Mouse (Mus musculus): Measurements from ENCODE around the gene Bst1. TPM values are rescaled to one million over a fixed set of nuclear protein-coding genes. Genes with fewer than 3 reads are reported as not detected.
A peak's percentile ranks its signal among the peaks of the same experiment; 100 is the strongest.

The Bst1 gene
- total and polyA plus RNA-seq, 2 experiments from 2014 or later = 0.15 TPM; not detected in 1

DNA sequence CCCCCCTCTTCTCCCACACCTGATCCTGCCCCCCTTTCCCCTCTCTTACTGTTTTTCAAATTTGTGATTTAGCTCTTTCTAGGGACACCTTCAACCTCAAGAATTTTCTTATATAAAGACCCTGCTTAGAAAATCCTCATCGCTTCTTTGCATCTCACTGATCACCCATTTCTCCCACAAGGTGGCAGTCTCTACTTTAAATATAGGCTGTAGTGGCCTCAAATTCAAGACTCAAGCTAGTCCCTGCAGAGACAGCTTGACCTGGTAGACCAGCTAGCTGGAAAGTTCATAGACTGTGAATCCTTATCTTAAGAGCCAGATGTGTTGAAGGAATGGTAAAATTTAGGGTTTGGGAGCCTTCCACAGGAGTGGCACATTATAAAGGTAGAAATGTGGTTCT is 73.7 kb downstream of the Bst1 start:
- no peaks in the 10 kb centered on the region for H3K27me3 ChIP-seq (ENCODE audit: insufficient read depth, low read length)
- DNase-seq (ENCODE audit: low spot score) = peak; percentile 65
- no peak overlapping the region for H3K4me3 ChIP-seq (ENCODE audit: low read length)
- no peak overlapping the region for H3K4me2 ChIP-seq (ENCODE audit: low read depth, low read length)
- no peaks in the 10 kb centered on the region for H3K4me1 ChIP-seq (ENCODE audit: insufficient read depth, low read length)
- WGBS = 22% methylated on average over 1 of the region's 1 CpGs
- ATAC-seq = no peak
- no peaks in the 10 kb centered on the region for H3K36me3 ChIP-seq (ENCODE audit: insufficient read depth, low read length)
- no peak overlapping the region for H3K9ac ChIP-seq (replicated peaks; ENCODE audit: low read length)
- peak; percentile 66 for TF ChIP-seq CTCF (IDR thresholded peaks at IDR 0.05; ENCODE audit: low read depth)
- H3K27ac ChIP-seq = no peak overlapping the region
- no peaks in the 10 kb centered on the region for H3K9me3 ChIP-seq (ENCODE audit: low read length)

Other genes with a start within 250 kb of the Bst1 start
- 5.6 and 6.6 TPM in 2 replicates for gene Cc2d2a, start 156.5 kb upstream of the Bst1 start, total RNA-seq (2014; rRNA removed)
- gene Cc2d2a, start 156.5 kb upstream of the Bst1 start, polyA plus RNA-seq (2015; fragmentation: Nextera tagmentation; extraction: Ambion mirVana) = 5.1 and 7.6 TPM in 2 replicates
- gene Fbxl5, start 2.8 kb downstream of the Bst1 start, total RNA-seq (2014; rRNA removed) = 79.3 and 88.1 TPM in 2 replicates
- gene Fbxl5, start 2.8 kb downstream of the Bst1 start, polyA plus RNA-seq (2015; fragmentation: Nextera tagmentation; extraction: Ambion mirVana) = 74.2 and 74.7 TPM in 2 replicates
- gene Cd38, start 49.7 kb downstream of the Bst1 start, total RNA-seq (2014; rRNA removed) = 3.5 and 4.7 TPM in 2 replicates
- gene Cd38, start 49.7 kb downstream of the Bst1 start, polyA plus RNA-seq (2015; fragmentation: Nextera tagmentation; extraction: Ambion mirVana) = 3.9 and 4.0 TPM in 2 replicates
- 0.61 TPM in 1 of 2 replicates, not detected in the other for gene Gm7879, start 94.3 kb downstream of the Bst1 start, total RNA-seq (2014; rRNA removed)
- 0.30 TPM in 1 of 2 replicates, not detected in the other for gene Gm7879, start 94.3 kb downstream of the Bst1 start, polyA plus RNA-seq (2015; fragmentation: Nextera tagmentation; extraction: Ambion mirVana)
- 7.4 TPM in 2 replicates for gene Fgfbp1, start 162.9 kb downstream of the Bst1 start, total RNA-seq (2014; rRNA removed)
- 20.1 and 22.1 TPM in 2 replicates for gene Fgfbp1, start 162.9 kb downstream of the Bst1 start, polyA plus RNA-seq (2015; fragmentation: Nextera tagmentation; extraction: Ambion mirVana)